Mouse (Mus musculus): ENCODE measurements around the gene 1700017D01Rik.

GRCm38 (mm10) chr19:11107746-11108145 is 22.9 kb downstream of the 1700017D01Rik start:
- TF ChIP-seq CTCF (conservative IDR thresholded peaks at IDR 0.05; ENCODE audit: low read length): no peak
- TF ChIP-seq POU5F1 (IDR thresholded peaks at IDR 0.05; ENCODE audit: borderline replicate concordance, low read length): no peak
